8 mouse cellular contexts compared by ENCODE assay signal in genomic region chr17:66075827-66076173, GRCm38 (mm10). TPM values are rescaled to one million over a fixed set of nuclear protein-coding genes. Genes with fewer than 3 reads are reported as not detected.
DNase-seq lines count a peak whose midpoint lies in the region; ATAC-seq lines count a peak whose summit lies in the region.

No protein-coding gene starts in this region.

- H3K4me1 ChIP-seq in hindbrain, embryonic 14.5 days (replicated peaks; ENCODE audit: control insufficient read depth, insufficient read depth, low read length) = peaks cover 32% of the 10 kb centered on the region

- H3K27me3 ChIP-seq in hindbrain, embryonic 14.5 days (ENCODE audit: control insufficient read depth, insufficient read depth, low read length) = no peaks in the 10 kb centered on the region

- ATAC-seq in hindbrain, embryonic 14.5 days (ENCODE audit: low FRiP score) = no peak
- ATAC-seq in megakaryocyte, adult 5-6 weeks (ENCODE audit: poor library complexity, severe bottlenecking) = peak; percentile 20
- ATAC-seq in cerebellum, adult (ENCODE audit: insufficient number of reproducible peaks, low FRiP score, low TSS enrichment) = no peak

- DNase-seq in lung, adult 18-20 months = peak; percentile 10 to 30
- no peak for DNase-seq in lung, postnatal 25 days (ENCODE audit: low spot score)
- DNase-seq in embryo, embryonic 9.5 days (ENCODE audit: extremely low spot score) = peak; percentile 39
- DNase-seq in hindbrain, embryonic 14.5 days (ENCODE audit: low spot score) = no peak
- no peak for DNase-seq in frontal cortex, postnatal 14 days (ENCODE audit: low spot score in 2 of 2)
- DNase-seq in layer of hippocampus, postnatal 10 days (ENCODE audit: low spot score in 2 of 2) = no peak

- 6% methylated on average over 12 of the region's 12 CpGs for WGBS in hindbrain, embryonic 14.5 days

- H3K4me2 ChIP-seq in hindbrain, embryonic 14.5 days (replicated peaks) = peak overlapping the region; percentile 89

- no peaks in the 10 kb centered on the region for H3K9me3 ChIP-seq in hindbrain, embryonic 14.5 days (ENCODE audit: control insufficient read depth, low read length)

- peaks cover 20% of the 10 kb centered on the region for H3K36me3 ChIP-seq in hindbrain, embryonic 14.5 days (replicated peaks; ENCODE audit: control insufficient read depth, insufficient read depth)

- peak overlapping the region; percentile 96 for H3K4me3 ChIP-seq in hindbrain, embryonic 14.5 days (replicated peaks; ENCODE audit: low read length)

- H3K27ac ChIP-seq in hindbrain, embryonic 14.5 days = peak overlapping the region; percentile 97

- peak overlapping the region; percentile 93 for H3K9ac ChIP-seq in hindbrain, embryonic 14.5 days

RNA-seq across cellular contexts. Expression of gene Ankrd12, which starts 1.1 kb away (rescaled TPM):
- 157 and 165 TPM in 2 replicates for polyA plus RNA-seq in hindbrain, embryonic 14.5 days (2014; fragmentation: Nextera tagmentation; extraction: Ambion mirVana)
- total RNA-seq in megakaryocyte, adult 5-6 weeks (2015) = 27.6 and 37.3 TPM in 2 replicates
- total RNA-seq in megakaryocyte, adult 5-6 weeks (2017) = 38.4 and 56.5 TPM in 2 replicates
- total RNA-seq in layer of hippocampus, postnatal 10 days (2021) = 100 to 1,000 TPM; 102 to 116 TPM

RNA-seq across cellular contexts. Expression of gene Ndufv2, which starts 25.6 kb away (rescaled TPM):
- 414 and 418 TPM in 2 replicates for polyA plus RNA-seq in hindbrain, embryonic 14.5 days (2014; fragmentation: Nextera tagmentation; extraction: Ambion mirVana)
- 170 and 198 TPM in 2 replicates for total RNA-seq in megakaryocyte, adult 5-6 weeks (2015)
- 195 and 197 TPM in 2 replicates for total RNA-seq in megakaryocyte, adult 5-6 weeks (2017)
- 100 to 1,000 TPM; 229 to 246 TPM for total RNA-seq in layer of hippocampus, postnatal 10 days (2021)

RNA-seq across cellular contexts. Expression of gene Washc1, which starts 35.5 kb away (rescaled TPM):
- polyA plus RNA-seq in hindbrain, embryonic 14.5 days (2014; fragmentation: Nextera tagmentation; extraction: Ambion mirVana) = 36.3 and 37.7 TPM in 2 replicates
- 14.5 and 19.1 TPM in 2 replicates for total RNA-seq in megakaryocyte, adult 5-6 weeks (2015)
- 29.7 and 30.9 TPM in 2 replicates for total RNA-seq in megakaryocyte, adult 5-6 weeks (2017)
- 10 to 100 TPM; 48.4 to 52.9 TPM for total RNA-seq in layer of hippocampus, postnatal 10 days (2021)

RNA-seq across cellular contexts. Expression of gene Ddx11, which starts 47.5 kb away (rescaled TPM):
- polyA plus RNA-seq in hindbrain, embryonic 14.5 days (2014; fragmentation: Nextera tagmentation; extraction: Ambion mirVana) = 4.1 and 4.6 TPM in 2 replicates
- 5.2 and 6.7 TPM in 2 replicates for total RNA-seq in megakaryocyte, adult 5-6 weeks (2015)
- total RNA-seq in megakaryocyte, adult 5-6 weeks (2017) = 9.8 and 11.1 TPM in 2 replicates
- total RNA-seq in layer of hippocampus, postnatal 10 days (2021) = 1 to 10 TPM; 4.9 to 6.9 TPM

Comparison
In these comparisons a context has a peak if more than half of its experiments do, and no peak if none do; other contexts are left out.
1. DNase-seq: peak in lung, adult 18-20 months (2 of 2) and embryo, embryonic 9.5 days (single experiment); none in lung, postnatal 25 days (single experiment), hindbrain, embryonic 14.5 days (single experiment), frontal cortex, postnatal 14 days (0 of 2) and layer of hippocampus, postnatal 10 days (0 of 2).